Mouse (Mus musculus) v-Abl transformed pro-B cells (cell line): ENCODE measurements around the gene Sema4d.

Experiments used
- in situ Hi-C, 2 experiments: fragments of 400-800 bp; cut with MboI; formaldehyde crosslinking; loops; one replicate each; pipeline ENCODE4 v1.15.1; 2025; ENCODE audit not compliant: unreplicated experiment in 2 of 2

Sema4d gene

GRCm38 (mm10) chr13:51784476-51784875, 9.1 kb downstream of the Sema4d start:
- in situ Hi-C loops = no loop called here

GRCm38 (mm10) chr13:51783857-51784256, 9.7 kb downstream of the Sema4d start:
- in situ Hi-C loops = no loop called here

GRCm38 (mm10) chr13:51780509-51781155, 12.9 kb downstream of the Sema4d start:
- in situ Hi-C loops = no loop called here

- in situ Hi-C loops = no loop called here
These were observed 14.3 kb downstream of the Sema4d start for GRCm38 (mm10) chr13:51778983-51779962.

- in situ Hi-C loops = no loop called here
These were observed 15.1 kb downstream of the Sema4d start for GRCm38 (mm10) chr13:51778351-51778982.

- in situ Hi-C loops = no loop called here
These were observed 15.7 kb downstream of the Sema4d start for GRCm38 (mm10) chr13:51777738-51778274.

GRCm38 (mm10) chr13:51777048-51777737, 16.4 kb downstream of the Sema4d start:
- in situ Hi-C loops = no loop called here

- in situ Hi-C loops = no loop called here
These were observed 17.3 kb downstream of the Sema4d start for GRCm38 (mm10) chr13:51776160-51776737.

- in situ Hi-C loops = no loop called here
These were observed 21.7 kb downstream of the Sema4d start for GRCm38 (mm10) chr13:51771802-51772206.

- in situ Hi-C loops = no loop called here
These were observed 22.7 kb downstream of the Sema4d start for GRCm38 (mm10) chr13:51770647-51771427.

- in situ Hi-C loops = no loop called here
These were observed 25.4 kb downstream of the Sema4d start for GRCm38 (mm10) chr13:51767991-51768761.

- in situ Hi-C loops = no loop called here
These were observed 26.0 kb downstream of the Sema4d start for GRCm38 (mm10) chr13:51767513-51767912.

- in situ Hi-C loops = no loop called here
These were observed 26.8 kb downstream of the Sema4d start for GRCm38 (mm10) chr13:51766756-51767155.

- in situ Hi-C loops = no loop called here
These were observed 28.2 kb downstream of the Sema4d start for GRCm38 (mm10) chr13:51765369-51765768.

- in situ Hi-C loops = no loop called here
These were observed 30.4 kb downstream of the Sema4d start for GRCm38 (mm10) chr13:51763019-51763698.

GRCm38 (mm10) chr13:51761186-51761813, 32.2 kb downstream of the Sema4d start:
- in situ Hi-C loops = no loop called here

- in situ Hi-C loops = no loop called here
These were observed 34.1 kb downstream of the Sema4d start for GRCm38 (mm10) chr13:51759256-51759987.
